Mouse (Mus musculus) right cerebral cortex, postnatal 14 days (tissue): ENCODE results near the gene Arl11.
A peak's percentile ranks its signal among the peaks of the same experiment; 100 is the strongest.
"Not testable (repeated sequence)": the region's sequence is repeated elsewhere in the genome, so short reads cannot be mapped to it uniquely, and the experiment has no call there.

ENCODE experiments used
- DNase-seq: peaks from one replicate; pipeline ENCODE4 v3.0.0; 2022

Gene Arl11

DNA sequence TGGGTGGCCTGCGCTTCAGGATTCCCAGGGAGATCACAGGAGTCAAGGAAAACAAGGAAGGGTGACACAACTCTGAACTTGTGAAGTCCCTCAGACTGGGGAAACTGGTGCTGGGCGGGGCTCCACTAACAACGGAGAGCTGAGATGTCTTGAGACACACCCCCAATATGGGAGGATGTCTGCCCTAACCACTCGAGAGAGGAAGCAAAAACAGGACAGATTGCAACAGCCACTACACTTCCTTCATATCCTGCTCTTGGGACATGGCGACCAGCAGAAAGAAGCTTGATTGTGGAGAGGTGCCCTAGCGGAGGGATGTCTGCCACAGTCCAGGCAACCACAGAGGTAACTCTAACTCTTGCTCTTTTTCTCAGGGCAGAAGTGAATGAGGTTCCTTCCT is at the start of gene Arl11:
Arl11 (plus strand) TSS at position 161 of the 400 bp plus-strand sequence.
- no peak for DNase-seq

DNA sequence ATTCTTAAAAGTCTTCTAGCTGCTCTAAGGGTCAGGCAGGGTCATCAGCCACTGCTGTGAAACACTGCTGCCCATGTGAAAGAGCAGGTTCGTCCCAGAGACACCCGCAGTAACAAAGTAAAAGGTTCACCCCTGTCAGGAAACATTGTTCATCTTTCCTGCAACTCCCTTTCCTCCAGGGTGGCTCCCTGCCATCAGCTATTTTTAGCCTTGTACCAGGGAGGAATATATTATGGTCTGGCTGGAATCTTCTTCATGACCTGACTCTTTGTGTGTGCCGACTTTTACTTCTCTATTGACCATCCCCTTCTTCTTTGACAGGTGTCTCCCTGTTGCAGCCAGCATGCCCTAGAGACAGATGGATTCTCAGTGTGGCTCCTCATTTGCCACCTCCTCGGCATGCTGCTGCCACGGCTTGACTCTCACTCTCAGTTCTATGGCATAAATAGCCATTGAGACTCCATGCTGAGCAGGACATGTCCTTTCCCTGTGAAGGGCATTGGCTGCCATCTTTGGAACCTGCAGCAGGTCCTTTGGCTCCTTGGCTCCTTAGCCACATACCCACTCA is 41.6 kb upstream of the Arl11 start:
- no peak for DNase-seq

DNA sequence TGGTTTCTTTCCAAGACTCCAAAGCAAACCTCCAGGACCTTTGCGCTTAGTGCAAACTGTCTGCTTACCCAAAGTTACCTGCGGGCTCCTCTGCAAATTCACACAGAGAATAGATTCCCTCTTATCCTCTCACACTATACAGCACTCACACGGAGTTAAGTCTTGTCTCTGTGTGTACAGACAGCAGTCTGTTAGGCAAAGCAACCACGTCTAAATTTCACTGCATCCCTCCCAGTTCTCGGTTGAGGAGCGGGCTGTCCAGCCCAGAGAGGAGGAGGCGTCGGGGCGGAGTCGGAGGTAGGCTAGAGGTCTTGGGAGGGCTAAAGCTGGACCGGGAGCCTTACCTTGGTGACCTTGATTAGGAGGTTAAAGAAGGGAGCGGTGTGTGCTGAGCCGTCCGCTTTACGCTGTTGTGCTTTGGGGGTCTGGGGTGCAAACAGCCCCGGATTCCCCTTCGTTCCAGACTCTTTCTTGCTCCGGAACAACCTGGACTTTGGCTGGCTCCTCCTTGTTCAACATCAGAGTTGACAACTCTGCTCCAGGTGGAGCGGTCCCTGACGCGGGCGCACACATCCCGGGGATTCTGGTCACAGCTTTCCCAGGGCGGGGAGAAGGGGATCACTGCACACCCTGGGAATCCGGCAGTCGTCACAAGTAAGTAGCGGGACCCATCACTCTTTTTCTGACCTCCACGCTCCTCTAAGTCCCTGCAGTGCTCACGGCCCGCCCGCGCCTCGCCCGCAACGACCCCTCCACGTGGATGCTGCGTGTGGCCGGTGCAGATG is 34.9 kb upstream of the Arl11 start:
- DNase-seq: no peak

DNA sequence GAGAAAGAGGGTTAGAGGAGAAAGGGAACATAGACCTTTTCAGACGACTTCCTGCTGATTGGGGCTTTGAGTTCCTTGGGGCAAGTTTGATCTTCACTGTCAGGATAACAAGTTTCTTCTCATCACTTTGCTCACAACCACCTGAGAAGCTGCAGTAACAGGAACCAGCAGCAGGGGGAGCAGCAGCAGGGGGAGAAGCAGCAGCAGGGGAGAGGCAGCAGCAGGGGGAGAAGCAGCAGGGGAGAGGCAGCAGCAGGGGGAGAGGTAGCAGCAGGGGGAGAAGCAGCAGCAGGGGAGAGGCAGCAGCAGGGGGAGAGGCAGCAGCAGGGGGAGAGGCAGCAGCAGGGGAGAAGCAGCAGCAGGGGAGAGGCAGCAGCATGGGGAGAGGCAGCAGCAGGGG is 32.3 kb upstream of the Arl11 start:
- peak; percentile 48 for DNase-seq

DNA sequence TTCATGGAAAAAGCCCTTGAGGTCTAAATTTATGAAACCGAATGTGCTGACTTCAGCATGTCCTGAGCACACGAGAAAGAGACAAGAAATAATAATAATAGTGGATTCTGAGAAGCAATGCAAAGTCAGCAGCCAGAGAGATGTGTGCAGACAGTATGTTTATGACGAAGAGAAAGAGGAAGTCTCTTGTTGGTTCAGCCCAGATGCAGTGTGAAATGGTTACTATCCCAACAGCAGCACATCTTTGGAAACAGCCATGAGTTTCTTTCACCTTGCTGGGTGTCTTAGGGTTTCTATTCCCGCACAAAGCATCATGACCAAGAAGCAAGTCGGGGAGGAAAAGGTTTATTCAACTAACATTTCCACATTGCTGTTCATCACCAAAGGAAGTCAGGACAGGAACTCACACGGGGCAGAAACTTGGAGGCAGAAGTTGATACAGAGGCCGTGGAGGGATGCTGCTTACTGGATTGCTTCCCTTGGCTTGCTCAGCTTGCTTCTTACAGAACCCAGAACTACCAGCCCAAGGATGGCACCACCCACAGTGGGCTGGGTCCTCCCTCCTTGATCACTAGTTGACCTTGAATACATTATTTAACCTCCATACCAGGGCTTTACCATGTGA is 30.8 kb upstream of the Arl11 start:
- no peak for DNase-seq

DNA sequence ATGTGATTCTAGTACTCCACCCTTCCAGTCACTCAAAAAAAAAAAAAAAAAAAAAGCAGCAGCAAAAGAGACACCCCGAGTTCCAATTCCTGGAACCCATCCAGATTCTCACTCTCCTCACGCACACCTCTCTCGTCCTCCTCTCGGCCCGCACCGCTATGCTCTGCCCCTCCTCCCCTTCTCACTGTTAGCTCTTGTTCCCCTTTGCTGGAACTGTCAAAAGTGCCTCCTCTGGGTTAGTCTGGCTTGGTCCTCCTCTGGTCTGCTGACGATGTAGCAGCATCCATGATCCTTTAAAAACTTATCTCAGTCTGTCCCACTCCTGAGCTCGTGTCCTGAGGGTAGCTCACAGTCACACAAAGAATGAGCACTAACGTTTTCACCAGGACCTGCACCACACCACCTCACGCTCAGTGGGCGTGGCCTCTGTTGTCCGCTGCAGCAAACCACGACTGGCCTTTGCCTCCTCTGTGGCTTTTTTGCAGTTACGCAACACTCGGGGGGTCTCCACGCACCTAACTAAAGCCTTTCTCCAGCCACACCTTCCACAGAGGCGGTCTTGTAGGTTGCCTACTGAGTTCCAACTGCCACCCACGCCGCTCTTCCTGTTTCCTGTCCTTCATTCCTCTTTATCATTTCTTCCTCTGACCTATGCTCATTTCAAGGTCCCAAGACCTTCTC is 20.8 kb upstream of the Arl11 start:
- no peak for DNase-seq

DNA sequence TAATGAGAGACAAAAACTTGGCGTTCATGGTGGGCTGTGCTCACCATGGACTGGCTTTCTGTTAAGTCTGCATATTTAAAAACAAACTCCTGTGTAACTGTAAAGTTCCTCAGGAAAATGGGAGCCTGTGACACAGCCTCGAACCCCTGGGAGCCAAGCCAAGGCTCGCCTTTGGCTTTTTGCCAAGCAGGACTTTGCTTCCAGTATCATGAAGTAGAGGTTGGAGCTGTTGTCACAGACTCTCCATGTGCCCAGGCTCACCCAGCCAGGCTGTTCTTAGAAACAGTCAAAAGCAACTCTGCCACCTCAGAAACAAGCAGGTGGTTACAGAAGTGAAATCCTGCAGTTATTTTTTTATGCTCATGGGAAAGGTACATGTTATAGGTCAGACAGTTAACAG is 18.9 kb upstream of the Arl11 start:
- DNase-seq: no peak

DNA sequence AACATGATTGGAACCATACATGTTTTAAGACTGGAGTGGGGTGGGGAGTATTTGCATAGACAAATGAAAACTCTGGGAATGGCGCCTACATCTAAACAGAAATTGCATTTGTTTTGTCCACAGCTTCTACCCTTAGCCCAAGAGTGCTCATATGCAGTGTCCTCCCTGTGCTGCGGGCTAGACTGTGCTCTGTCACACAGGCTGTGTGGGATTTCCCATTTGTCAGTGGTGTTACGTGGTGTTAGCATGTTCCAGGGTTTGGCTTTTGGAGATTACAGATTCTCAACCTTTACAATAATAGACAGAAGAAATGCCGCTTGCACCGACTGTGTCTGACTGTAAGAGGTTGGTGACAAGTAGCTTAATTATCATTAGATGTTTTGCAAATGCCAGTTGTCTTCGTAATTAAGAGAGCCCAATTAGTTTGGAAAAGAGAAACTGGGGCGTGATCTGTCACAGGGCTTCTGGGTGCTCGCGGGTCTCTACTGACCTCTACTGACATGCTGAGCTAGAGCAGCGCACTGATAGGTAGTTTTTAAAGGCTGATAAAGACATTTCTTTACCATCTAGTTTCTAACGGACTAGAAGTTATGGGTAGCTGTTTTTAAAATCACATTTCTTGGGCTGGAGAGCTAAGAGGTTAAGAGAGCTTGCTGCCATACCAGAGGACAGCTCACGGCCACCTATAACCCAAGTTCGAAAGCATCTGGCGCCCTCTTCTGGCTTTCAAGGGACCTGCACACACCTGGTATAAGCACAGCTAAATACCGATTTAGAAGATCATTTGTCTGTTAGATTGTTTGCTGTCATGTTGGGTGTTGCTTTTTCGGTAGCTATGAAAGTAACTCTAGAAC is 15.4 kb upstream of the Arl11 start:
- peak; percentile 57 for DNase-seq

DNA sequence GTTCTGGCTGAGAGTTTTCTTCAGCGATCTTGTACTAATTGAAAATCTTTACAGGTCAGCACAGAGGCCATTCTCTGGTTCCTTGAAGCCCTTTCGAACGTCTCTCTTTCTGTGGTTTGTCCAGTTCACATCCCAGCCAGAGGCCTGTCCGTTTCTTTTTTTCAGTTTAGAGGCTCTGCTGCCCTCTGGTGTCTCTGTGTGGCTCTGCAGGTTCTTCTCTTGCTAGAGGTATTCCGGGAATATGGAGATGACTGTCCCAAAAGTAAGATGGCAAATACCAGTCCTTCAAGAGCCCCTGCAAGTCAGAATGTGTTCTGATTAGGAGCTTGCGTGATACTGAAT is 14.8 kb upstream of the Arl11 start:
- DNase-seq: peak; percentile 61

DNA sequence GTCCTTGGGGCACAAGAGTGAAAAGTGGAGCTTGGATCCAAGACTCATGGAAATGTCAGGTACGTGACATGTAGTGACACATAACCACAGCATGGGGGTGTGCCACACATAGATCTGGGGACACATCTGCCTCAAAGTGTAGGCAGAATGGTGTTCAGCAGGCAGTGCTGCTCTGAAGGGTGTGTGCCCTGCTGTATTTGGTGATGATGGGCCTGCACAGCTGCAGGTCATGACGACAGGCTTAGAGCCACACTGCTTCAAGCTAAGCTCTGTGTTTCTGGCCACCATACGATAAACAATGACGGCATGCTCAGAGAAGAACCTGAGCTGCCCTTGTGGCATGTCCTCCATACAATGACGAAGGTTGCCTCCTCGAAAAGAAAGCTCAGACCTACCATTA is 9.7 kb upstream of the Arl11 start:
- DNase-seq: no peak

DNA sequence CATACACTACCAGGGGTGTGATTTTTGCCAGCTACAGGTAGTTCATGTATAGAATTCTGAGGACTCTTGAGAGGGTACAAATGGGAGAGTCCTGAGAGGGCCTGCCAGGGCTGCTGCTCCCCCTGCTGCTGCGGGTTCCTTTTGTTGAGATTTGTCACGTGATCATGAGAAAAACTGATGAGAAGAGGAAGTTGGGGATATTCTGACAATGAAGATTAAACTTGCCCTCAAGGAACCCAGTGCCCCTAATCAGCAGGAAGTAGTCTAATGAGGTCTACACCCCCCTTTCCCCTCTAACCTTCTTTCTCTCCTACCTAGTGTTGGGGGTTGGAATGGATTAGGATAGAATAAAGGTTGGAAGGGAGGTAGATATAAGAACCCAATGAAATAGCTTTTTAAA is 8.2 kb upstream of the Arl11 start:
- DNase-seq: no peak

DNA sequence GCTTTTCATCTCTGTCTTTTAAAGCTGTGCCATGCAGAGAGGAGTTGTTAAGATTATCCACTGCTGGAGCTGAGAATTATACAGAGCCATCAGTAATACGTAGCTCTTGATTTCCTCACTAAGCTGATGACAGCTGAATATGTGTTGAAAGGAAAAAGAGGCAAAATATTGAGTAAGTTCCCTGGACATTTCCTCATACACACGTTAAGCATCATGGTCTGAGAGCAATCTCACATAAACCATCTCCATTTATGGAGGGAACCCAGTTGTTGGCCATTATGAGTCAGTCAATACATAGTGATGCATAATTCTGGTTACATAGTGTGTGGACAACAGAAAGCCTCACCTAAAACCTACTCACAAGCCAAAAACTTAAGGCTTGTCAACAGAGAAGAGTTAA is 7.1 kb upstream of the Arl11 start:
- DNase-seq: no peak

DNA sequence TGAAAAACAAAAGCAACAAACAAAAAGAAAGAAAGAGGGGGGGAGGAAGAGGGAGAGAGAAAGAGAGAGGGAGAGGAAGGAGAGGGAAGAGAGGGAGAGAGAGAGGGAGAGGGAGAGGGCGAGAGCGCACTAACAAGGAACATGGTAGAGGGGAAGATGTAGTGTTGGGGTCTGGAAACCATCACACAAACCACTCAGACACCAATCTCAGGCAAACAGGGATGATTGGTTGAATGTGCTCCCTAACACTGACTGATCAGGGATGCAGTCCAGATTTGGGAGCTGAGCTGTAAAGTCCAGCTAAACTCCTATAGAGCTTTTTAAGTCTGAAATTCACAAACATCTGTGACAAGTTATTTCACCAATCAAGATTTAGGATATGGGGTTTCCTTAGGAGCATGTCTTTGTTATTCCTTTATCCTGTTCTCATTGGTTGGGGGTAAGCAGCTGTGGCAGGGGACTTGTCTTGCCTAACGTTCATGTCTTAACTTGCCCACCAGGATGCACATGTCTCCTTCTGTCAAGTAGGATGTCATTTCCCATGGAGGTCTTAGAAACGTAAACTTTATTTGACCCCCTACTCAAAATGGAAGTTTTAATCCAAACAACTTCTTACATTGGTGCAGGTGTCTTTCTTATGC is 5.5 kb upstream of the Arl11 start:
- DNase-seq: no peak

DNA sequence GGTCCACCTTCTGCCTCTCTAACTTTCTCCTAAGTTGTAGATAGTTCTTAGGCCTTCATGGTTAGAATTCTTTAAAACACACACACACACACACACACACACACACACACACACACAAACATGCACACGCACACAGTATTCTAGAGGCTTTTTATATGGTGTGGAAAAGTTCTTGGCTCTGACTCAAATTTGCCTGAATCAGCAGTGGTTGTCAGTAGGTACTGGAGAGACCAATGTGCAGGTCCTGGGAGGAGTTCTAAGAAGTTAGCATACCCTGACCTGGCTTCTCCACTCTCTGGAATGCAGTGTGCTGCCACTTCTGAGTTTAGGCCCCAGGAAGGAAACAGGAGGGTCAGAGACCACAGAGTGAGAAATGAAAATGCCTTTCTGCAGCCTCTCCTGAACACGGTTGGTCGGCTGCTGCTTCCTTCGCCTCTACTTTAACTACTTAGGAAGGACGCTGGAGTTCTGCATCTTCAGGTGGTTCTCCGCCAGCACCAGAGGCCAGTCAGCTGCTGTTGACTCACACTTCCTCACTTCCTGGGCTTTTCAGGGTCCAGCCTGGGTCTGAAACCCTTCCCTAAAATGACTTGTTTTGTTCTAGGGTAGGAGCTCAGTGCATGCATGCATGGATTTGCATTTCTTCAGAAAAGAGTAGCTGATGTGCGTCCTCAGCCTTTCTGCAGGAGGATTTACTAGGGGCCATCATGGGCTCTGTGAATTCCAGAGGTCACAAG is 651 bp downstream of the Arl11 start:
- DNase-seq: no peak

DNA sequence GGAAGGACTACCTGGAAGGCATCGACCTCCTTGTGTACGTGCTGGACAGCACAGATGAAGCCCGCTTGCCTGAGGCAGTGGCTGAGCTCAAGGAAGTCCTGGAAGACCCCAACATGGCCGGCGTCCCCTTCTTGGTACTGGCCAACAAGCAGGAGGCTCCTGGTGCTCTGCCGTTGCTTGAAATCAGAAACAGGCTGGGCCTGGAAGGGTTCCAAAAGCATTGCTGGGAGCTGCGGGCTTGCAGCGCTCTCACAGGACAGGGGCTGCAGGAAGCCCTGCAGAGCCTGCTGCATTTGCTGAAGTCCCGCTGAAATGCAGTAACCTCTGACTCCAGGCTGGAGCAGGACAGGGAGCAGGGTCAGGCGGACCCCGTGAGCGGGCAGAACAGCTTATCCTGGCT is 1.4 kb downstream of the Arl11 start:
- peak; percentile 20 for DNase-seq

DNA sequence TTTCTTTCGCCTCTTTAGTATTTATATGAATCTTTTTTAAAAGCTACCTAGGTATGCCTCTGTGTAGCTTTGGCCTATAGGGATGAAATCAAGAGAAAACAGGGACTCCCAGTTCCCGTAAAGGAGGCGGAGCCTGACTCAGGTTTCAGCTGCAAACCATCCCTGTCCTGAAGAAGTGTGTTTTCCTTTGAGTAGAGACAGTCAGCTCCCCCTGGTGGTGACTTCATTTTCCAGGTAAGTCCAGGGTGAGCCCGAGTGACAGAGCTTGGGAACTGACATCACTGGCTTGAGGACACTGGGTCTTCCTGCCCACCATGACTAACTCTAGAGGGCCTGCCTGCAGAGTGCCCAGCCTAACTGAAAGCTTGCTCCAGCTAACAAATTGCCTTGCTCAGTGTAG is 7.3 kb downstream of the Arl11 start:
- peak; percentile 50 for DNase-seq

DNA sequence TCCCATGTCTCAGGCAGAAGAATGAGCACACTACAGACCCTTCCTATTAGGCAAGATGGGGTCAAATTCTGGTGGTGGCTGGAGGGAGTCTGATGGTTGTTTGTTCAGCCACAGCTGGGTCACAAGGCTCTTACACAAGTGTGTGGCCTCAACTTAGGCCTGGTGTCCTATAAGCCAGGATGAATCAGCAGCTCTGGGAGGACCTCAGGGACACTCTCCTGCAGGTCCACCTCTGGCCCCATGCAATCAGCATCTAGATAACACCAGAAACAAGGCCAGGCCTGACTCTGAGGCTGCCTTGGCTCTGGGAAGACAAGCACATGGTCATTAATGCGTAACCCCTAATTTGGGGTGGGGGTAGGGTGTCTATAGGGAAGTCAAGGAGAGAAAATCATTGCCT is 11.2 kb downstream of the Arl11 start:
- no peak for DNase-seq

DNA sequence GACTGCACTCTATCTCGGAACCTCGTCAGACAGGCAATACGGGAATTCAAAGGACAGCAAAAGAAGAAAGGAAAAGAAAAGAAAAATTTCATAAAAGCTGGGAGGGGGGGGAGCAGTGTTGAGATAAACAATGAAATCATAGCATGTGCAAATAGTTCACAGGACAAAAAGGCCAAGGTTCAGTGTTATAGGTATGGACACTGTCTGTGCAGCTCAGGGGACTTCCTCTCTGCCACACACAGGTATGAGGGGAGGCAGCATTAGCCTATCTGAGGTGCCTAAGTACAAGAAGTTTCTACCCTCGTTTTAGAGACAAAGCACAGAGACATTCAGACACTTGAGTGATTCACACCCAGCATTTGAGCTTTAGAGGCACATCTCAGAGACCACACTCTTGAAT is 11.6 kb downstream of the Arl11 start:
- no peak for DNase-seq

DNA sequence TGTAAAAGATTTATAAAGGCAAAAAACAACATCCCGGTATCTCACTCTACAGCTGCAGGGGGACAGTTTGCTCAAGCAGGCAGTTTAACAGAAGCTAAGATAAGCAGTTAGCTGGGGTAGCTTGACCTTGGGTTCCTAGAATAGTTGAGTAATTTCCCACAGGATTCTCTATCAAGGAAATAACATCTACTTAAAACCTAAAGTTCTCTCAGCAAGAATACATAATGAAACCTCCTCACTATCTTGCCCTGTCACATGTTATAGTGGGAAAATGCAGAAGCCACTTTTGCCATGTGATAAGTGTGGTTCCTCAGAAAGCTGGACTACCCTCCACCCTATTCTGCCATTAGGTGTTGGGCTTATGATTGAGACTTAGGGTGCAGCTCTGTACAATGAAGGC is 13.2 kb downstream of the Arl11 start:
- no peak for DNase-seq

DNA sequence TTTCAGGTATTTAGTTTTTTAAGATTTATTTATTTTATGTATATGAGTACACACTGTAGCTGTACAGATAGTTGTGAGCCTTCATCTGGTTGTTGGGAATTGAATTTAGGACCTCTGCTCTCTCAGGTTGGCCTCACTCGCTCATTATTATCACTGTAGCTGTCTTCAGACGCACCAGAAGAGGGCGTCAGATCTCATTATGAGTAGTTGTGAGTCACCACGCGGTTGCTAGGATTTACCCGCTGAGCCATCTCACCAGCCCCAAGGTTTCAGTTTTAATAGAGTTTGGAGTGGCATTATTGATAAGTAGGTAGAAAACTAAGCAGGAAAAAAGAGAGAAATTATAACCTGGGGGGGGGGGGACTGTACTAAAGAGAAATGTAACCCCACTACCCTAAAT is 17.5 kb downstream of the Arl11 start:
- not testable (repeated sequence) for DNase-seq

DNA sequence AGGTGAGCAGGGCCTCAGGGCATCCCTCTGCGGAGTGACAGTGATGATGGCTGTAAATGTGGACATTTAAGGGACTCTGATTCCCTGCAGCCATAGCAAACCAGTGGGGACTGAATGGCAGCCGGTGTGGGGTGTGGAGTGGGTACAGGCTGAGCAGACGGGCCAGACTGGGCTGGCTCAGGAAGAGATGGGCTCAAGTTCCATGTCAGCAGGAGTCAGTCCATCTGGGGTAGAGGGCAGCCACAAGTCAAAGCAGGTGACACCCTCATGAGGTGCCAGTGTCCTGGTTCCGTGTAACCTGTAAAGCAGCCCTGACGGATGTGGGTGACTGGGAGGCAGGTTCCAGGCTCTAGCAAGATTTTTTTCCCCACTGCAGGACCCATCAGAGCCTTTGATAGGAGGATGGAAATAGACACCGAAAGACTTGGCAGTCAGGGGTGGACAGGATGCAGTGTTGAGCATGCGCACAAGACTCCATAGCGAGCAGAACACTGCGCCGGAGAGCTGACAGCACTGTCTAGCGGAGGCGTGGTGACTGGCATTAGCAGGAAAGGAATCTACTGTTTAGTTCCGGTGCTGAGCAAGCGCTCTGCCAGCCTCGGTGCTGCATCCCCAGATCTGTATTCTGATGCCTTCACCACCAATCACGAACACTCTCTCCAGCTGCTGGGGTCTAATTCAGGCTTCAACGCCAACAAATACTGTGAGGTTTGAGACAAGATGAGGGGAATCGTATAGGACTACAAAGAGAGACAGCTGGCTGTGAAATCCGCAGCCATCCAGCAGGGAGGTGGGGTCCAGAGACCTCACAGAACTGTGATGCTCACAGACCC is 18.3 kb downstream of the Arl11 start:
- DNase-seq: peak; percentile 83
